In the genomic region with DNA sequence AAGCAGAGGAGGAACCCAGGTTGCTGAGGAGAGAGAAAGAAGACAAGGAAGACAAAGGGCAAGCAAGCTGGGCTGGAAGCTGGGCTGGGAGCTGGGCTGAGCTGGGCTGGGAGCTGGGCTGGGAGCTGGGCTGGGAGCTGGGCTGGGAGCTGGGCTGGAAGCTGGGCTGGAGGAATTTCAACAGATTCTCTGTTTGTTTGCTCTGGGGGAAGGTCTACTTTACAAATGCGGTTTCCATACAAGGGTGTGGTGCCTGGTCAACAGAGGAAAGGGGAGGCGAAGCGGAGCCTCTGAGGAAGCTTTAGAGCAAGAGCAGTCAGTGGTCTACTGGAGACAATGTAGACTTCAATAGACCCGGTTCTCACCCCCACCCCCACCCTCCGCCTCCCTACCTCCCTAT, we compare ENCODE assay signal across 16 mouse cellular contexts. TPM values are rescaled to one million over a fixed set of nuclear protein-coding genes. Genes with fewer than 3 reads are reported as not detected.
DNase-seq lines count a peak whose midpoint lies in the region; ATAC-seq and TF ChIP-seq lines count a peak whose summit lies in the region.
"Had no signal": no experiment of that assay in that cellular context is flagged by ENCODE, and none has a peak within 500 bp of the region (broad histone marks: within the 10 kb centered on the region; RNA-seq: fewer than 3 reads in every experiment).

No protein-coding gene starts in this region.

- TF ChIP-seq EP300 in stomach, postnatal 0 days (optimal IDR thresholded peaks at IDR 0.05): no peak

- H3K4me3 ChIP-seq in heart, embryonic 13.5 days: no peak overlapping the region
- no peak overlapping the region for H3K4me3 ChIP-seq in neural tube, embryonic 11.5 days (ENCODE audit: low read depth, low read length)
- no peak overlapping the region for H3K4me3 ChIP-seq in liver, adult 2 months (ENCODE audit: insufficient read depth, low read depth, low read length)
- H3K4me3 ChIP-seq in stomach, postnatal 0 days (ENCODE audit: low read depth, low read length): no peak overlapping the region
- H3K4me3 ChIP-seq: myocyte had no signal

- no peak for DNase-seq in heart, postnatal 4 days
- peak; percentile 18 for DNase-seq in neural tube, embryonic 11.5 days (ENCODE audit: low spot score)
- DNase-seq in neural tube, embryonic 10.5 days (ENCODE audit: extremely low spot score, low spot score): no peak
- DNase-seq in liver, adult 2 months (ENCODE audit: extremely low read depth, low read depth, low spot score): peak; percentile 38
- DNase-seq in stomach, postnatal 0 days (ENCODE audit: low spot score): peak; percentile 45
- no peak for DNase-seq in c-Kit-positive CD71-positive TER-119-positive erythroid progenitor cells, embryonic 14.5 days (ENCODE audit: low spot score)
- no peak for DNase-seq in urinary bladder, postnatal 25 days (ENCODE audit: low spot score)
- DNase-seq: heart, adult 18-20 months; kidney, adult 9 months; retina, postnatal 1 day had no signal

- no peaks in the 10 kb centered on the region for H3K79me2 ChIP-seq in liver, adult 2 months (ENCODE audit: control insufficient read depth, insufficient read depth, low read length)

- no peak for ATAC-seq in heart, embryonic 13.5 days (ENCODE audit: extremely low read depth, insufficient number of reproducible peaks, low FRiP score, low TSS enrichment)
- ATAC-seq in neural tube, embryonic 11.5 days (ENCODE audit: insufficient read depth, low FRiP score, low TSS enrichment): no peak
- peak; percentile 78 for ATAC-seq in stomach, postnatal 0 days (ENCODE audit: low FRiP score, low TSS enrichment)

- no peak overlapping the region for H3K27ac ChIP-seq in heart, embryonic 13.5 days (replicated peaks)
- H3K27ac ChIP-seq in neural tube, embryonic 11.5 days (ENCODE audit: low read depth, low read length): no peak overlapping the region
- H3K27ac ChIP-seq in liver, adult 2 months (replicated peaks; ENCODE audit: insufficient read depth, low read depth, low read length): no peak overlapping the region; the same call in 1 of the 2 replicates
- H3K27ac ChIP-seq in stomach, postnatal 0 days (replicated peaks): no peak overlapping the region

- H3K36me3 ChIP-seq in heart, embryonic 13.5 days: no peaks in the 10 kb centered on the region
- no peaks in the 10 kb centered on the region for H3K36me3 ChIP-seq in neural tube, embryonic 11.5 days (ENCODE audit: control insufficient read depth, insufficient read depth, low read length)
- no peaks in the 10 kb centered on the region for H3K36me3 ChIP-seq in liver, adult 2 months (ENCODE audit: control insufficient read depth, insufficient read depth, low read length)
- no peaks in the 10 kb centered on the region for H3K36me3 ChIP-seq in stomach, postnatal 0 days (ENCODE audit: control insufficient read depth, insufficient read depth, low read length)

- TF ChIP-seq CTCF in liver, adult 2 months (IDR thresholded peaks at IDR 0.05; ENCODE audit: low read depth, low read length): no peak
- no peak for TF ChIP-seq CTCF in stomach, postnatal 0 days (IDR thresholded peaks at IDR 0.05; ENCODE audit: low read depth)

- H3K9me3 ChIP-seq in heart, embryonic 13.5 days: peaks cover 3% of the 10 kb centered on the region; the same call in 1 of the 2 replicates
- no peaks in the 10 kb centered on the region for H3K9me3 ChIP-seq in neural tube, embryonic 11.5 days (ENCODE audit: control insufficient read depth, low read length)
- no peaks in the 10 kb centered on the region for H3K9me3 ChIP-seq in stomach, postnatal 0 days (ENCODE audit: control insufficient read depth, low read length)

- no peak for TF ChIP-seq POLR2A in liver, adult 2 months (IDR thresholded peaks at IDR 0.05; ENCODE audit: extremely low read depth, insufficient read depth, low read length)

- H3K4me1 ChIP-seq in heart, embryonic 13.5 days: no peaks in the 10 kb centered on the region
- H3K4me1 ChIP-seq in neural tube, embryonic 11.5 days (ENCODE audit: control insufficient read depth, insufficient read depth, low read length): no peaks in the 10 kb centered on the region
- H3K4me1 ChIP-seq in liver, adult 2 months (ENCODE audit: control insufficient read depth, insufficient read depth, low read length): peaks cover 4% of the 10 kb centered on the region; the same call in 1 of the 2 replicates
- no peaks in the 10 kb centered on the region for H3K4me1 ChIP-seq in stomach, postnatal 0 days (replicated peaks; ENCODE audit: control insufficient read depth, insufficient read depth)

- H3K27me3 ChIP-seq in heart, embryonic 13.5 days (replicated peaks): no peaks in the 10 kb centered on the region
- H3K27me3 ChIP-seq in neural tube, embryonic 11.5 days (ENCODE audit: control insufficient read depth, insufficient read depth, low read length): no peaks in the 10 kb centered on the region
- H3K27me3 ChIP-seq in liver, adult 2 months (ENCODE audit: control insufficient read depth, insufficient read depth, low read length): no peaks in the 10 kb centered on the region
- no peaks in the 10 kb centered on the region for H3K27me3 ChIP-seq in stomach, postnatal 0 days (ENCODE audit: control insufficient read depth, insufficient read depth, low read length)

- 45% methylated on average over 5 of the region's 5 CpGs for WGBS in heart, embryonic 13.5 days
- WGBS in neural tube, embryonic 11.5 days: 48% methylated on average over 5 of the region's 5 CpGs
- 25% methylated on average over 5 of the region's 5 CpGs for WGBS in liver, adult 2 months
- WGBS in stomach, postnatal 0 days: 34% methylated on average over 5 of the region's 5 CpGs

- H3K4me2 ChIP-seq in heart, embryonic 13.5 days: peak overlapping the region; percentile 48
- no peak overlapping the region for H3K4me2 ChIP-seq in neural tube, embryonic 11.5 days (ENCODE audit: low read depth)
- H3K4me2 ChIP-seq in stomach, postnatal 0 days (replicated peaks; ENCODE audit: low read depth): peak overlapping the region; percentile 12; the same call in 1 of the 2 replicates

- H3K9ac ChIP-seq in heart, embryonic 13.5 days: 0 out of 2 replicates have a peak overlapping the region, but pooled peaks have one; percentile 25
- H3K9ac ChIP-seq in neural tube, embryonic 11.5 days (ENCODE audit: low read length): no peak overlapping the region
- H3K9ac ChIP-seq in liver, adult 2 months (ENCODE audit: low read depth, low read length): peak overlapping the region; percentile 16; the same call in 1 of the 2 replicates
- H3K9ac ChIP-seq in stomach, postnatal 0 days (ENCODE audit: low read length): no peak overlapping the region

RNA-seq across cellular contexts. Expression of a gene that starts 9.4 kb away (rescaled TPM):
- polyA plus RNA-seq in heart, embryonic 13.5 days (2015; fragmentation: Nextera tagmentation; extraction: Ambion mirVana): 9.0 and 11.1 TPM in 2 replicates
- 1 to 10 TPM; 1.5 to 1.7 TPM for total RNA-seq in heart, postnatal 4 days (2021)
- 9.3 and 10.3 TPM in 2 replicates for polyA plus RNA-seq in neural tube, embryonic 11.5 days (2014; fragmentation: Nextera tagmentation; extraction: Ambion mirVana)
- not detected in 2 replicates for total RNA-seq in liver, adult 2 months (2014; rRNA removed)
- polyA plus RNA-seq in liver, adult 2 months (2012; rRNA removed): not detected in 2 replicates
- 0.45 TPM in 2 replicates for polyA plus RNA-seq in stomach, postnatal 0 days (2015; fragmentation: Nextera tagmentation; extraction: Ambion mirVana)
- total RNA-seq: heart, adult 18-20 months; layer of hippocampus, postnatal 10 days had no signal
- polyA plus RNA-seq: C2C12, myocyte had no signal

RNA-seq across cellular contexts. Expression of a gene that starts 28.2 kb away (rescaled TPM):
- 0.05 TPM in 1 of 2 replicates, not detected in the other for polyA plus RNA-seq in heart, embryonic 13.5 days (2015; fragmentation: Nextera tagmentation; extraction: Ambion mirVana)
- not detected for total RNA-seq in heart, postnatal 4 days (2021)
- not detected in 2 replicates for polyA plus RNA-seq in neural tube, embryonic 11.5 days (2014; fragmentation: Nextera tagmentation; extraction: Ambion mirVana)
- not detected in 2 replicates for total RNA-seq in liver, adult 2 months (2014; rRNA removed)
- not detected in 2 replicates for polyA plus RNA-seq in liver, adult 2 months (2012; rRNA removed)
- not detected in 2 replicates for polyA plus RNA-seq in stomach, postnatal 0 days (2015; fragmentation: Nextera tagmentation; extraction: Ambion mirVana)
- total RNA-seq: heart, adult 18-20 months; layer of hippocampus, postnatal 10 days had no signal
- polyA plus RNA-seq: C2C12; forebrain, embryonic 11.5 days; myocyte had no signal

RNA-seq across cellular contexts. Expression of a gene that starts 28.2 kb away (rescaled TPM):
- 0.12 and 0.25 TPM in 2 replicates for polyA plus RNA-seq in heart, embryonic 13.5 days (2015; fragmentation: Nextera tagmentation; extraction: Ambion mirVana)
- not detected for total RNA-seq in heart, postnatal 4 days (2021)
- polyA plus RNA-seq in neural tube, embryonic 11.5 days (2014; fragmentation: Nextera tagmentation; extraction: Ambion mirVana): 0.15 TPM in 1 of 2 replicates, not detected in the other
- total RNA-seq in liver, adult 2 months (2014; rRNA removed): not detected in 2 replicates
- not detected in 2 replicates for polyA plus RNA-seq in liver, adult 2 months (2012; rRNA removed)
- polyA plus RNA-seq in stomach, postnatal 0 days (2015; fragmentation: Nextera tagmentation; extraction: Ambion mirVana): not detected in 2 replicates
- total RNA-seq: heart, adult 18-20 months; layer of hippocampus, postnatal 10 days had no signal
- polyA plus RNA-seq: C2C12; forebrain, embryonic 11.5 days; myocyte had no signal

RNA-seq across cellular contexts. Expression of a gene that starts 28.3 kb away (rescaled TPM):
- not detected in 2 replicates for polyA plus RNA-seq in heart, embryonic 13.5 days (2015; fragmentation: Nextera tagmentation; extraction: Ambion mirVana)
- total RNA-seq in heart, postnatal 4 days (2021): not detected
- polyA plus RNA-seq in neural tube, embryonic 11.5 days (2014; fragmentation: Nextera tagmentation; extraction: Ambion mirVana): not detected in 2 replicates
- total RNA-seq in liver, adult 2 months (2014; rRNA removed): not detected in 2 replicates
- not detected in 2 replicates for polyA plus RNA-seq in liver, adult 2 months (2012; rRNA removed)
- not detected in 2 replicates for polyA plus RNA-seq in stomach, postnatal 0 days (2015; fragmentation: Nextera tagmentation; extraction: Ambion mirVana)
- total RNA-seq: heart, adult 18-20 months; layer of hippocampus, postnatal 10 days had no signal
- polyA plus RNA-seq: C2C12; forebrain, embryonic 11.5 days; limb, embryonic 14.5 days; myocyte had no signal

RNA-seq across cellular contexts. Expression of a gene that starts 58.9 kb away (rescaled TPM):
- 0.04 TPM in 1 of 2 replicates, not detected in the other for polyA plus RNA-seq in heart, embryonic 13.5 days (2015; fragmentation: Nextera tagmentation; extraction: Ambion mirVana)
- total RNA-seq in heart, postnatal 4 days (2021): not detected
- polyA plus RNA-seq in neural tube, embryonic 11.5 days (2014; fragmentation: Nextera tagmentation; extraction: Ambion mirVana): not detected in 2 replicates
- not detected in 2 replicates for total RNA-seq in liver, adult 2 months (2014; rRNA removed)
- polyA plus RNA-seq in liver, adult 2 months (2012; rRNA removed): not detected in 2 replicates
- polyA plus RNA-seq in stomach, postnatal 0 days (2015; fragmentation: Nextera tagmentation; extraction: Ambion mirVana): not detected in 2 replicates
- total RNA-seq: heart, adult 18-20 months; layer of hippocampus, postnatal 10 days had no signal
- polyA plus RNA-seq: myocyte had no signal

Comparison
In these comparisons a context has a peak if more than half of its experiments do, and no peak if none do; other contexts are left out.
1. DNase-seq: peak in neural tube, embryonic 11.5 days (single experiment), liver, adult 2 months (single experiment) and stomach, postnatal 0 days (single experiment); none in heart, postnatal 4 days (single experiment), neural tube, embryonic 10.5 days (single experiment), c-Kit-positive CD71-positive TER-119-positive erythroid progenitor cells, embryonic 14.5 days (single experiment) and urinary bladder, postnatal 25 days (single experiment).
2. H3K9ac ChIP-seq: peak in heart, embryonic 13.5 days (single experiment) and liver, adult 2 months (single experiment); none in neural tube, embryonic 11.5 days (single experiment) and stomach, postnatal 0 days (single experiment).